Mouse (Mus musculus) forebrain, embryonic 15.5 days (tissue): ENCODE measurements around the gene Vmn1r3. TPM values are rescaled to one million over a fixed set of nuclear protein-coding genes. Genes with fewer than 3 reads are reported as not detected.
"Not testable (repeated sequence)": the region's sequence is repeated elsewhere in the genome, so short reads cannot be mapped to it uniquely, and the experiment has no call there.

ENCODE experiments used
- ATAC-seq: fragments of 200-750 bp; cut with Nextera tagmentation; replicated peaks from 2 replicates; pipeline ENCODE4 v1.8.0; 2017; ENCODE audit warnings: mild to moderate bottlenecking, moderate TSS enrichment, moderate library complexity
- H3K27ac ChIP-seq: fragments of 300-500 bp; sonication (generic); replicated peaks from 2 replicates; pipeline ENCODE4 v1.5.1; 2015; ENCODE audit warnings: mild to moderate bottlenecking, inconsistent platforms
- H3K27me3 ChIP-seq: fragments of 300-500 bp; sonication (generic); 2 replicates; pipeline ENCODE4 v1.6.1; 2015; ENCODE audit warnings: inconsistent platforms
- H3K36me3 ChIP-seq: fragments of 300-500 bp; sonication (generic); 2 replicates; pipeline ENCODE4 v1.6.1; 2015; ENCODE audit warnings: mild to moderate bottlenecking, inconsistent platforms
- H3K4me1 ChIP-seq: fragments of 300-500 bp; sonication (generic); 2 replicates; pipeline ENCODE4 v1.6.1; 2015; ENCODE audit warnings: inconsistent platforms
- H3K4me2 ChIP-seq: fragments of 300-500 bp; sonication (generic); replicated peaks from 2 replicates; pipeline ENCODE4 v1.6.1; 2015; ENCODE audit warnings: mild to moderate bottlenecking, inconsistent platforms
- H3K4me3 ChIP-seq: fragments of 300-500 bp; sonication (generic); 2 replicates; pipeline ENCODE4 v1.5.1; 2015; ENCODE audit warnings: mild to moderate bottlenecking, inconsistent platforms
- H3K9ac ChIP-seq: fragments of 300-500 bp; sonication (generic); replicated peaks from 2 replicates; pipeline ENCODE4 v1.6.1; 2015; ENCODE audit warnings: mild to moderate bottlenecking, inconsistent platforms
- H3K9me3 ChIP-seq: fragments of 300-500 bp; sonication (generic); 2 replicates; pipeline ENCODE4 v1.6.1; 2016; ENCODE audit warnings: inconsistent platforms
- WGBS: fragments of 180-500 bp; shearing (Covaris S2); methylation state at CpG from one replicate; pipeline ENCODE4 v1.1.7; 2015; ENCODE audit warnings: mixed read lengths; 5-methylcytosine and 5-hydroxymethylcytosine counted together
- polyA plus RNA-seq: library from polyadenylated mRNA; unstranded; fragments of >200 nt; fragmentation: Nextera tagmentation; extraction: Ambion mirVana; gene quantifications from 2 replicates; pipeline ENCODE4 v1.2.1, GENCODE M21; 2015

Gene Vmn1r3
- polyA plus RNA-seq, 1 experiment from 2014 or later = not detected

DNA sequence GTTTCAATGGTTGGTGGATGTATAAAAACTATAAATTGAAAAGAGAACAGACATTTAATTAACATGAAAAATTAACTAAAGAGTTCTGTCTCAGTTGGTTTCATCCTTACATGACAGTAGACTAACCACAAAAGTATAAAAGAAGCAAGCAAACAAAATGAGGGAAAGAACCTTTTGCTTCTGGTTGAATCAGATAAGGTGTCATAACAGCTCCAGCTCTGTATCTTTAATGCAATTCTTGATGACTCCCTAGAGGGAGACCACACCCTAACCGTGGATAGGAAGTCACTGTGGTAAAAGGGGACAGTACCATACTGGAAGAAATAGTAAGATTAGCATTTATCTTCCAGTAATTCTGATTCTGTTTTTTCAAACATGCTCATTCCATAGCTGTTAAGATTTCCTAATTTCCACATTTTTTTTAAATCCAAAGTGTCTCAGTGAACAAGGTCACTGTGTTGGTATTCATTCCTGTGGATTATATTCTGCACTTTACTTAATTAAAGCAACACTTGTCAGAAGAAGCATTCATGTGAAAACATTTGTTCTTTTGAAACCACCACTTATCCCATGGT, 24.6 kb upstream of the Vmn1r3 start:
- H3K4me3 ChIP-seq, H3K27ac ChIP-seq, H3K9ac ChIP-seq, H3K27me3 ChIP-seq, ATAC-seq, H3K4me1 ChIP-seq, H3K36me3 ChIP-seq, H3K9me3 ChIP-seq, H3K4me2 ChIP-seq: not testable (repeated sequence)
- WGBS = 56% methylated on average over 1 of the region's 1 CpGs

DNA sequence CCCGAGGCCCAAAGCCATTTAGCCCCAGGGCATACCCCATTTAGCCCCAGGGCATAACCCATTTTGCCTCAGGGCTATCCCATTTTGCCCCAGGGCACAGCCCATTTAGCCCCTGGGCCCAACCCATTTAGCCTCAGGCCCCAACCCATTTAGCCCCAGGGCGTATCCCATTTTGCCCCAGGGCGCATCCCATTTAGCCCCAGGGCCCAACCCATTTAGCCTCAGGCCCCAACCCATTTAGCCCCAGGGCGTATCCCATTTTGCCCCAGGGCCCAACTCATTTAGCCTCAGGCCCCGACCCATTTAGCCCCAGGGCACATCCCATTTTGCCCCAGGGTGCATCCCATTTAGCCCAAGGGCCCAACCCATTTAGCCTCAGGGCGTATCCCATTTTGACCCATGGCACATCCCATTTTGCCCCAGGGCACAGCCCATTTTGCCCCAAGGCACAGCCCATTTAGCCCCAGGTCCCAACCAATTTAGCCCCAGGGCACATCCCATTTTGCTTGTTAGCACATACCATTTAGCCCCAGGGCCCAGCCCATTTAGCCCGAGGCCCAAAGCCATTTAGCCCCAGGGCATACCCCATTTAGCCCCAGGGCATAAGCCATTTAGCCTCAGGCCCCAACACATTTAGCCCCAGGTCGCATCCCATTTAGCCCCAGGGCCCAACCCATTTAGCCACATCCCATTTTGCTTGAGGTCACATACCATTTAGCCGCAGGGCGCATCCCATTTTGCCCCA, 8.2 kb downstream of the Vmn1r3 start:
- not testable (repeated sequence) for H3K27me3 ChIP-seq, ATAC-seq, H3K27ac ChIP-seq, H3K9ac ChIP-seq, H3K4me3 ChIP-seq, H3K4me1 ChIP-seq, H3K36me3 ChIP-seq, H3K4me2 ChIP-seq
- H3K9me3 ChIP-seq = peaks cover 40% of the 10 kb centered on the region
- 89% methylated on average over 10 of the region's 10 CpGs for WGBS

DNA sequence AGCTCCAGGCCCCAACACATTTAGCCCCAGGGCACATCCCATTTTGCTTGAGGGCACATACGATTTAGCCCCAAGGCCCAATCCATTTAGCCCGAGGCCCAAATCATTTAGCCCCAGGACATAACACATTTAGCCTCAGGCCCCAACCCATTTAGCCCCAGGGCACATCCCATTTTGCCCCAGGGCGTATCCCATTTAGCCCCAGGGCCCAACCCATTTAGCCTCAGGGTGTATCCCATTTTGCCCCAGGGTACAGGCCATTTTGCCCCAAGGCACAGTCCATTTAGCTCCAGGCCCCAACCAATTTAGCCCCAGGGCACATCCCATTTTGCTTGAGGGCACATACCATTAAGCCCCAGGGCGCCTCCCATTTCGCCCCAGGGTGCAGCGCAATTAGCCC, 9.0 kb downstream of the Vmn1r3 start:
- not testable (repeated sequence) for H3K27ac ChIP-seq, H3K4me1 ChIP-seq, ATAC-seq, H3K27me3 ChIP-seq, H3K4me2 ChIP-seq, H3K9ac ChIP-seq, H3K36me3 ChIP-seq, H3K4me3 ChIP-seq
- 91% methylated on average over 6 of the region's 6 CpGs for WGBS
- H3K9me3 ChIP-seq = peaks cover 38% of the 10 kb centered on the region

DNA sequence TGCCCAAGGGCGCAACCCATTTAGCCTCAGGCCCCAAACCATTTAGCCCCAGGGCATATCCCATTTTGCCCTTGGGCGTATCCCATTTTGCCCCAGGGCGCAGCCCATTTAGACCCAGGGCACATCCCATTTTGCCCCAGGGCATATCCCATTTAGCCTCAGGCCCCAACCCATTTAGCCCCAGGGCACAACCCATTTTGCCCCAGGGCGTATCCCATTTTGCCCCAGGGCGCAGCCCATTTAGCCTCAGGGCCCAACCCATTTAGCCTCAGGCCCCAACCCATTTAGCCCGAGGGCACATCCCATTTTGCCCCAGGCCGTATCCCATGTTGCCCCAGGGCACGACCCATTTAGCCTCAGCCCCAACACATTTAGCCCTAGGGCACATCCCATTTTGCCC, 9.4 kb downstream of the Vmn1r3 start:
- not testable (repeated sequence) for H3K9ac ChIP-seq, H3K4me1 ChIP-seq, H3K27ac ChIP-seq, H3K4me3 ChIP-seq, H3K4me2 ChIP-seq, H3K27me3 ChIP-seq, H3K36me3 ChIP-seq, ATAC-seq
- peaks cover 33% of the 10 kb centered on the region for H3K9me3 ChIP-seq
- 88% methylated on average over 8 of the region's 8 CpGs for WGBS

DNA sequence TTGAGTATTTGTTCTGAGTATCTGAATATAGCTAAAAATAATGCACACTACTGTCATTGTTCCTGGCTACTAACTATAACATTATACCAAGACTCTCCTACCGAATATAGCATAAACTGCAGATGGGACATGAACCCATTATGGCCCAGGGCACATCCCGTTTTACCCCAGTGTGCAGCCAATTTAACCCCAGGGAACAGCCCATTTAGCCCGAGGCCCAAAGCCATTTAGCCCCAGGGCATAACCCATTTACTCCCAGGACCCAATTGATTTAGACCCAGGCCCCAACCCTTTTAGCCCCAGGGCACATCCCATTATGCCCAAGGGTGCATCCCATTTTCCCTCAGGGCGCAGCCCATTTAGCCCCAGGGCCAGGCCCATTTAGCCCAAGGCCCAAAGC, 10.6 kb downstream of the Vmn1r3 start:
- peaks cover 23% of the 10 kb centered on the region for H3K9me3 ChIP-seq
- ATAC-seq = not testable (repeated sequence)

DNA sequence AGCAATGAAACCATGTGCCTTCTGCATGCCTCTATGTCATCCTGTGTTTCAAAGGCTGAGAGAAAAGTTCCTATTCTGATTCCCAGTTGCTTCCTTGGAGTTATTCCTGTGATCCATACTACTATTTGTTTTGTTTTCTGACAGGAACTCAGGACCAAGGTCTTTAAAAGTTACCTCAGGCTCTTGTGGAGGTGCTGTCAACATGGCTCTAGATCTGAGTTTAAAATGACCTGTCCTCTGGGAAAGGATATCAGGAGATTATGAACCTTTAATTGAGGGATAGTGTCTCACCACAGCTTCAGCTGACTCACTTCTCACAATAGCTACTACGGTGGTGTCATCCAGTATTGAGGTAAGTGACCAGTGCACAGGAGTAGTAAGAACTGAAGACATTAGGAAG, 18.1 kb downstream of the Vmn1r3 start, which contains the start of gene Vmn1r2:
Gene Vmn1r2 (plus strand): TSS at position 301 of the 400 bp plus-strand sequence.
- not testable (repeated sequence) for H3K9ac ChIP-seq, H3K4me1 ChIP-seq, H3K27me3 ChIP-seq, H3K27ac ChIP-seq, H3K4me3 ChIP-seq, ATAC-seq, H3K36me3 ChIP-seq, H3K4me2 ChIP-seq
- peaks cover 15% of the 10 kb centered on the region for H3K9me3 ChIP-seq
- WGBS = no CpG with 5 or more reads among the region's 1 CpGs

More for the DNA sequence above, 10.6 kb downstream of the Vmn1r3 start:
- not testable (repeated sequence) for H3K4me1 ChIP-seq, H3K4me2 ChIP-seq, H3K4me3 ChIP-seq, H3K9ac ChIP-seq, H3K27me3 ChIP-seq, H3K27ac ChIP-seq, H3K36me3 ChIP-seq
- WGBS = 78% methylated on average over 4 of the region's 4 CpGs

DNA sequence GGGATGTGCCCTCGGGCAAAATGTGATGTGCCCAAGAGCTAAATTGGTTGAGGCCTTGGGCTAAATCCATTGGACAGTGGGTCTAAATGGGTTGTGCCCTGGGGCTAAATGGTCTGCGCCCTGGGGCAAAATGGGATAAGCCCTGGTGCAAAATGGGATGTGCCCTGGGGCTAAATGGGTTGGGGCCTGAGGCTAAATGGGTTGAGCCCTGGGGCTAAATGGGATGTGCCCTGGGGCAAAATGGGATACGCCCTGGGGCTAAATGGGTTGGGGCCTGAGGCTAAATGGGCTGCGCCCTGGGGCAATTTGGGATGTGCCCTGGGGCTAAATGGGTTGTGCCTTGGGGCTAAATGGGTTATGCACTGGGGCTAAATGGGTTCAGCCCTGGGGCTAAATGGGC, 20.1 kb downstream of the Vmn1r3 start:
- Histone ChIP-seq H3K9me3 (peaks cover 15% of the 10 kb centered on the region), H3K27me3 (no peaks in the 10 kb centered on the region), H3K36me3 (no peaks in the 10 kb centered on the region), H3K4me2 (no peak overlapping the region), H3K4me3 (no peak overlapping the region), H3K27ac (no peak overlapping the region), H3K4me1 (no peaks in the 10 kb centered on the region), H3K9ac (no peak overlapping the region)
- ATAC-seq = no peak
- 89% methylated on average over 4 of the region's 4 CpGs for WGBS

DNA sequence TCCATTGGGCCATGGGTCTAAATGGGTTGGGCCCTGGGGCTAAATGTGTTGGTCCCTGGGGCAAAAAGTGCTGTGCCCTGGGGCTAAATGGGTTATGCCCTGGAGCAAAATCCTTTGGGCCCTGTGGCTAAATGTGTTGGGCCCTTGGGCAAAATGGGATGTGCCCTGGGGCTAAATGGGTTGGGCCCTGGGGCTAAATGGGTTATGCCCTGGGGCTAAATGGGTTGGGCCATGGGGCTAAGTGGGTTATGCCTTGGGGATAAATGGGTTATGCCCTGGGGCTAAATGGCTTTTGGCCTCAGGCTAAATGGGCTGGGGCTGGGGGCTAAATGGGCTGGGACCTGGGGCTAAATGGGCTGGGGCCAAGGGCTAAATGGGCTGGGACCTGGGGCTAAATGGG, 20.7 kb downstream of the Vmn1r3 start:
- ATAC-seq, H3K4me2 ChIP-seq, H3K4me3 ChIP-seq: not testable (repeated sequence)

DNA sequence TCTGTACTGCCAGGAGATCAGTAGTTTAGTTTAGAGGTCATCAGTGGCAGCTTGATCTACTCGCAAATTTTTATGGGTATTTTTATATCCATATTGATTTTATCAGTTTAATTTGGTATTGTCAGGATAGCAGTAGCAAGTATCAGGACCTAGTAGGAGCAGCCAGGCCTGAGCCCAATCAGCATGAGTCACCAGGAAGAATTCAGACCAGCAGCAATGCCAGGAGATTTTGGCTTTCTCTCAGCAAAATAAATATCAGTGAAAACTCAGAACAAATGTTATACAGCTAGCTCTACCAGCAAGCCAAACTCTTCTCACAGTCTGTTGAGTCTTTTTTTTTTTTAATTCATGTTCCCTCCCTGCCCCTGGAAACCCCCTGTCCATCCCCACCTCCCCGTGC, 31.8 kb downstream of the Vmn1r3 start:
- not testable (repeated sequence) for H3K9me3 ChIP-seq, ATAC-seq, H3K9ac ChIP-seq, H3K27me3 ChIP-seq, H3K36me3 ChIP-seq, H3K27ac ChIP-seq, H3K4me3 ChIP-seq, H3K4me1 ChIP-seq, H3K4me2 ChIP-seq
- 85% methylated on average over 2 of the region's 2 CpGs for WGBS

More for the DNA sequence above, 20.7 kb downstream of the Vmn1r3 start:
- H3K27ac ChIP-seq, H3K9ac ChIP-seq, H3K4me1 ChIP-seq, H3K27me3 ChIP-seq, H3K36me3 ChIP-seq: not testable (repeated sequence)
- H3K9me3 ChIP-seq = peaks cover 15% of the 10 kb centered on the region

DNA sequence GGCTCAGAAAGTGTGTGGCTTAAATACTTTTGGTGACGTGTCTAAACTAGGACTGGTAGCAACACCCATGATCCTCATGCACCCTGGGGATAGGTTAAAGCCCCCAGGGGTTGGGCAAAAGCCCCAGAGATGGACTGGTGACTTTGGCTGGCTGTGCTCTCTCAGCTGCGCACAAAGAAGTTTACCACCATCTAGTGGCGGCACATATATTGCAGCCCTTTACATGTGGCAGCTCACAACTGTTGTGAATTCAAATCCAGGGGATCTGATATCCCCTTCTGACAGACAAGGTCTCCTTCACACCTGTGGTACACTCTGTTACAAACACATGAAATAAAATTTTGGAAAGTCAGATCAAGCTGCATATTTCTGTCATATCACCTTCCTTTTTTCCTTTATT, 37.2 kb downstream of the Vmn1r3 start:
- not testable (repeated sequence) for H3K9me3 ChIP-seq, H3K4me2 ChIP-seq, H3K27me3 ChIP-seq, H3K4me1 ChIP-seq, H3K27ac ChIP-seq, H3K9ac ChIP-seq, H3K36me3 ChIP-seq, H3K4me3 ChIP-seq, ATAC-seq
- no CpG with 5 or more reads among the region's 3 CpGs for WGBS

Other genes starting within 250 kb of the Vmn1r3 start
- not detected in 2 replicates for gene Vmn1r2, start 18.0 kb downstream of the Vmn1r3 start, polyA plus RNA-seq